Mouse (Mus musculus) ES-CJ7 (cell line): ENCODE data around the gene Hspb2.
A peak's percentile ranks its signal among the peaks of the same experiment; 100 is the strongest.

Source experiments
- DNase-seq: peaks from one replicate; pipeline ENCODE4 v3.0.0; 2011; ENCODE audit warnings: low read depth, low spot score

Gene Hspb2

DNA sequence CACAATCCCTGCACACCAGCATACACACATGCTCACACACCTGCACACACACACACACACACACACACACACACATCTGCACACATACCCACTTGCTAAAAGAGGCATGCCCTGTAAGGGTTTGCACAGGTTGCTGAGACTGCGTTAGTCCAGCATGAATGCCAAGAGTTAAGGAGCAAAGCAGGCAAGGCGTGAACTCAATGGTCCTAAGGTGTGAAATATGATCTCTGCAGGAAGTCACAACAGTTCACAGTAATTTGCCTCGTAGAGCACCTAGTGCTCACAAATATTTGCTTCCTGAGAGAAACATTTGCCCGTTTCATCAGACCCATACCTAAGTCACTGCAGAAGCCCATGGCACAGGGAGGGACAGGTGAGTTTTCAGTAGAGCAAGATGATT is 38.0 kb downstream of the Hspb2 start:
- no peak for DNase-seq

DNA sequence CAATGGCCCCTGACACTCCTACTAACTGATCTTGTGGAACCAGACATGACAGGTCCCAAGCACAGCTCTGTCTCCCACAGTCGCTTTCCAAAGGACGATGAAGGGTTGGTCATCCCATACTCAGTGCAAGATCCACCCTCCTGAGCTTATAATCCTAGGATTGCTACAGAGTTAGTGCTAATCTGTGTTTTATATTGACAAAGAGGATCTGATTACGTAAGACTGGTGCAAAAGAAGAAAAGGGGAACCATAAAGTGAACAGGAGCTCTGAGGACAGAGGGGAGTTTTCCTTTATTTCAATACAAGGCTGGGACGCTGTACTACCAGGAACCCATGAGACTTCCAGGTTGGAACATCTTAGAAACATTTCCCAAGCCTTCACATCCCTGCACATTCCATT is 40.8 kb downstream of the Hspb2 start:
- DNase-seq = no peak

GRCm38 (mm10) chr9:50709108-50709507 is 43.0 kb downstream of the Hspb2 start:
- peak; percentile 30 for DNase-seq

- DNase-seq = no peak
Measured at GRCm38 (mm10) chr9:50704907-50705306, 47.2 kb downstream of the Hspb2 start.
